Mouse (Mus musculus) bone marrow macrophage, adult 2 months (primary cell): ENCODE measurements around the gene Agrp. TPM values are rescaled to one million over a fixed set of nuclear protein-coding genes. Genes with fewer than 3 reads are reported as not detected.

Source experiments
- H3K27ac ChIP-seq: 2 replicates; pipeline ENCODE4 v1.5.1; 2012; ENCODE audit warnings: low read depth, low read length; ENCODE audit not compliant: insufficient read depth
- H3K4me1 ChIP-seq: 2 replicates; pipeline ENCODE4 v1.6.1; 2012; ENCODE audit warnings: low read length; ENCODE audit not compliant: control insufficient read depth, insufficient read depth
- H3K4me3 ChIP-seq: 2 replicates; pipeline ENCODE4 v1.5.1; 2012; ENCODE audit warnings: mild to moderate bottlenecking, low read length, moderate library complexity; ENCODE audit not compliant: insufficient read depth
- CTCF ChIP-seq: IDR thresholded peaks from 2 replicates; pipeline ENCODE4 v1.5.1; 2012; ENCODE audit warnings: low read depth, mild to moderate bottlenecking, low read length, moderate library complexity
- POLR2A ChIP-seq: IDR thresholded peaks from 2 replicates; pipeline ENCODE4 v1.6.1; 2012; ENCODE audit warnings: mild to moderate bottlenecking, low read depth, low read length, borderline replicate concordance
- polyA plus RNA-seq: library from polyadenylated mRNA; stranded (reverse); fragments of >200 nt; gene quantifications from 2 replicates; pipeline ENCODE4 v1.2.4, GENCODE M21; 2012; ENCODE audit not compliant: missing spikeins, insufficient read depth, insufficient read length

The Agrp gene
- polyA plus RNA-seq, 1 experiment, result not detected

GRCm38 (mm10) chr8:105545249-105545648, 91.9 kb downstream of the Agrp start:
- TF ChIP-seq POLR2A (no peak), CTCF (no peak)
- Histone ChIP-seq H3K4me3 (no peak overlapping the region), H3K4me1 (peaks cover 55% of the 10 kb centered on the region), H3K27ac (no peak overlapping the region)

GRCm38 (mm10) chr8:105544544-105545205, 92.5 kb downstream of the Agrp start:
- Histone ChIP-seq H3K4me3 (no peak overlapping the region), H3K4me1 (peaks cover 49% of the 10 kb centered on the region), H3K27ac (no peak overlapping the region)

GRCm38 (mm10) chr8:105543703-105544102, 93.5 kb downstream of the Agrp start:
- TF ChIP-seq POLR2A (no peak), CTCF (no peak)
- Histone ChIP-seq H3K27ac (no peak overlapping the region), H3K4me3 (no peak overlapping the region), H3K4me1 (peaks cover 46% of the 10 kb centered on the region)

More at GRCm38 (mm10) chr8:105544544-105545205, 92.5 kb downstream of the Agrp start:
- no peak for TF ChIP-seq POLR2A
- no peak for TF ChIP-seq CTCF

GRCm38 (mm10) chr8:105542808-105543207, 94.4 kb downstream of the Agrp start:
- no peak overlapping the region for H3K27ac ChIP-seq
- H3K4me1 ChIP-seq, result peaks cover 46% of the 10 kb centered on the region
- H3K4me3 ChIP-seq, result no peak overlapping the region
- TF ChIP-seq CTCF (no peak), POLR2A (no peak)

GRCm38 (mm10) chr8:105542032-105542656, 95.0 kb downstream of the Agrp start:
- H3K27ac ChIP-seq, result no peak overlapping the region
- peaks cover 42% of the 10 kb centered on the region for H3K4me1 ChIP-seq
- TF ChIP-seq POLR2A (no peak), CTCF (no peak)
- H3K4me3 ChIP-seq, result no peak overlapping the region

GRCm38 (mm10) chr8:105538940-105539339, 98.3 kb downstream of the Agrp start:
- Histone ChIP-seq H3K4me1 (peaks cover 15% of the 10 kb centered on the region), H3K4me3 (no peak overlapping the region), H3K27ac (no peak overlapping the region)
- TF ChIP-seq POLR2A (no peak), CTCF (no peak)

- peaks cover 20% of the 10 kb centered on the region for H3K4me1 ChIP-seq
- no peak overlapping the region for H3K4me3 ChIP-seq
- no peak for TF ChIP-seq CTCF
- TF ChIP-seq POLR2A, result no peak
- H3K27ac ChIP-seq, result no peak overlapping the region
Measured at GRCm38 (mm10) chr8:105537011-105537677, 100.0 kb downstream of the Agrp start.

GRCm38 (mm10) chr8:105536546-105536945, 100.6 kb downstream of the Agrp start:
- Histone ChIP-seq H3K27ac (no peak overlapping the region), H3K4me1 (peaks cover 21% of the 10 kb centered on the region), H3K4me3 (no peak overlapping the region)
- TF ChIP-seq POLR2A, result no peak
- no peak for TF ChIP-seq CTCF

- peak; percentile 83 for TF ChIP-seq CTCF
- TF ChIP-seq POLR2A, result no peak
- H3K27ac ChIP-seq, result peak overlapping the region; percentile 19; the same call in 1 of the 2 replicates
- no peak overlapping the region for H3K4me3 ChIP-seq
- peaks cover 21% of the 10 kb centered on the region for H3K4me1 ChIP-seq
Measured at GRCm38 (mm10) chr8:105533892-105534329, 103.3 kb downstream of the Agrp start.

GRCm38 (mm10) chr8:105533439-105533838, 103.8 kb downstream of the Agrp start:
- H3K4me3 ChIP-seq, result no peak overlapping the region
- TF ChIP-seq CTCF, result no peak
- TF ChIP-seq POLR2A, result no peak
- H3K27ac ChIP-seq, result peak overlapping the region; percentile 19; the same call in 1 of the 2 replicates
- peaks cover 21% of the 10 kb centered on the region for H3K4me1 ChIP-seq
